Mouse (Mus musculus): ENCODE measurements around the gene Asprv1. TPM values are rescaled to one million over a fixed set of nuclear protein-coding genes. Genes with fewer than 3 reads are reported as not detected.

The Asprv1 gene
- 4.4 and 4.6 TPM in 2 replicates for polyA plus RNA-seq (2015; fragmentation: Nextera tagmentation; extraction: Ambion mirVana)

DNA sequence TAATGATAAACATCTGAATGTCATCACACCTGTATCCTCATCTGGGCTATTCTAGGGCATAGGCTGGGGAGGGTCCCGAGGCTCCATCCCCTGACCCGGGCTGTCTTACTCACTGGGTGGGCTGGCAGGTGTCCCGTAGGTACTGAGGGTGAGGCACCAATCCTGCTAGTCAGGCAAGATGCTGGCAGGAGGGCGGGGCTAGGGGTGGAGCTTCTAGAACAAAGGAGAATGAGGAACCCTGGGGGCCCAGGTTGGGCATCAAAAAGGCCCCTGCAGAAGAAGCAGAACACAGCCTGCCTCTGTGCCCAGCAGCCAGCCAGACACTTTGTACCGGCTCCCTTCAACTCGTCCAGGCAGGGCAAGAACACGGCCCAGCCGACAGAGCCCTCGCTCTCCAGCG lies at the start of gene Asprv1:
Gene Asprv1, plus strand, starts transcription at position 219 of the 400 bp plus-strand sequence.
- DNase-seq (ENCODE audit: low spot score) = no peak

DNA sequence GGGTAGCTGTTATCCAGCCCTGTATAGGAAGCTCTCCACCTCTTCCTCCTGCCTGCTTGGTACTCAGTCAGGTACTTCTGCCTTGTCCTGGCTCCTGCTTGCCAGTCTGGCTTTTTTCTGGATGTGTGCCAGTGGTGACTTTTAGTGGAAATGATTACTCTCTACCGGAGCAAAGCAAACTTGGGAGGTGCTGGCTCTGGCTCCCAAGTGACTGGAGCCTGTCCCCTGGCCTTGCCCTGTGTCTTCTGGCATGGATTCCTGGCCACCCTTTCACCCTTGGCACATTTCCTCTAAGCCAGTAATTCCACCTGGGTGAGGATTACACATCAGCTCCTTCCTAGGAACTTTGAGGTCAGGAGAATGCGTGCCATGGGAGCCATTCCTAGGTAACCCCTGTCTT lies 49.6 kb upstream of the Asprv1 start:
- no peak for TF ChIP-seq EP300 (IDR thresholded peaks at IDR 0.05)
- no peak for TF ChIP-seq CTCF (IDR thresholded peaks at IDR 0.05)
- Histone ChIP-seq H3K4me3 (ENCODE audit: low read depth, low read length) (no peak overlapping the region), H3K27me3 (replicated peaks; ENCODE audit: insufficient read depth, low read length) (no peaks in the 10 kb centered on the region), H3K4me2 (replicated peaks; ENCODE audit: low read depth, low read length) (no peak overlapping the region), H3K9me3 (ENCODE audit: low read length) (no peaks in the 10 kb centered on the region), H3K36me3 (ENCODE audit: insufficient read depth, low read length) (no peaks in the 10 kb centered on the region), H3K27ac (ENCODE audit: low read length) (peak overlapping the region; percentile 26), H3K4me1 (ENCODE audit: insufficient read depth, low read depth, low read length) (peaks cover 8% of the 10 kb centered on the region; the same call in 1 of the 2 replicates), H3K9ac (replicated peaks; ENCODE audit: low read depth) (no peak overlapping the region)
- DNase-seq (ENCODE audit: low spot score) (peak; percentile 58), ATAC-seq (peak; percentile 49)
- 47% methylated on average over 2 of the region's 2 CpGs for WGBS

More for the DNA sequence above, at the start of gene Asprv1:
- no peaks in the 10 kb centered on the region for H3K27me3 ChIP-seq (replicated peaks; ENCODE audit: insufficient read depth, low read length)
- H3K9me3 ChIP-seq (ENCODE audit: low read length) = no peaks in the 10 kb centered on the region
- no peak within 1 kb of the TSS for H3K9ac ChIP-seq (replicated peaks; ENCODE audit: low read depth)
- H3K4me2 ChIP-seq (replicated peaks; ENCODE audit: low read depth, low read length) = no peak within 1 kb of the TSS
- no peaks in the 10 kb centered on the region for H3K36me3 ChIP-seq (ENCODE audit: insufficient read depth, low read length)
- no peak within 1 kb of the TSS for H3K4me3 ChIP-seq (ENCODE audit: low read depth, low read length)
- no peaks in the 10 kb centered on the region for H3K4me1 ChIP-seq (ENCODE audit: insufficient read depth, low read depth, low read length)
- no peak for ATAC-seq
- TF ChIP-seq CTCF (IDR thresholded peaks at IDR 0.05) (no peak), EP300 (IDR thresholded peaks at IDR 0.05) (no peak)
- 60% methylated on average over 10 of the region's 10 CpGs for WGBS
- no peak within 1 kb of the TSS for H3K27ac ChIP-seq (ENCODE audit: low read length)

DNA sequence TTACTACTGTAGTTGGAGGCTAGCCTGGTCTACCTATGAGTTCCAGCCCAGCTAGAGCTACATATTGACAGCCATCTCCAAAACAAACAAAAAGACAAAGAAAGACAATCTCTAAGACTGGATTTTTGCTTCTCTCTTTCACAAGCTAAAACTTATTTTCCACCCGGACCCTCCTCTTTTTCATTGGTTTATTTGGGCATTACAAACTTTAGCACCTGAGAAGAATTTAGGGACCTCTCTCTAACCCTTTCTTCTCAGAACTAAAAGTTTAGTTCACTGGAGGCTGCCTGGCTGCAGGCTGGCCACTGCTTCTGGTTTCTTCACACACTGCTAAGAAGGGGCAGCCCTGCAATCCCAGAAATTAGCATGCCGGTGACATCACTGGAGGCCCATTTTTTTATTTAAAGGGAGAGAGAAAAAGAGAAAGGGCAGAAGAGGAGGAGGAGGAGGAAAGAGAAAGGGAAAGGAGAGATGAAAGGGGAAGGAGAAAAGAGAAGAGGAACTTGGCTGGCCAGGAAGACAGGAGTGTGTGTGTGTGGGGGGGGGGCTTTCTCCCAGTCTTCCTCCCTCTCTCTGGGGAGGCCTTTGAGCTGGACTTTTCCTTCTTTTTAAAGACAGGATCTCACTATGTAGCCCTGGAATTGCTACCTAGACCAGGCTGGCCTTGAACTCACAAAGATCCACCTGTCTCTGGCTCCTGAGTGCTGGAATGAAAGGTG lies 48.7 kb upstream of the Asprv1 start:
- peak; percentile 71 for DNase-seq (ENCODE audit: low spot score)
- TF ChIP-seq EP300 (IDR thresholded peaks at IDR 0.05) = no peak
- no peak for TF ChIP-seq CTCF (IDR thresholded peaks at IDR 0.05)
- Histone ChIP-seq H3K4me1 (ENCODE audit: insufficient read depth, low read depth, low read length) (peaks cover 13% of the 10 kb centered on the region; the same call in 1 of the 2 replicates), H3K27me3 (replicated peaks; ENCODE audit: insufficient read depth, low read length) (no peaks in the 10 kb centered on the region), H3K27ac (ENCODE audit: low read length) (peak overlapping the region; percentile 26), H3K4me2 (replicated peaks; ENCODE audit: low read depth, low read length) (no peak overlapping the region), H3K4me3 (ENCODE audit: low read depth, low read length) (no peak overlapping the region), H3K36me3 (ENCODE audit: insufficient read depth, low read length) (no peaks in the 10 kb centered on the region), H3K9me3 (ENCODE audit: low read length) (no peaks in the 10 kb centered on the region), H3K9ac (replicated peaks; ENCODE audit: low read depth) (no peak overlapping the region)
- ATAC-seq = peak; percentile 59; the same call in 1 of the 2 replicates
- WGBS = 59% methylated on average over 2 of the region's 2 CpGs

DNA sequence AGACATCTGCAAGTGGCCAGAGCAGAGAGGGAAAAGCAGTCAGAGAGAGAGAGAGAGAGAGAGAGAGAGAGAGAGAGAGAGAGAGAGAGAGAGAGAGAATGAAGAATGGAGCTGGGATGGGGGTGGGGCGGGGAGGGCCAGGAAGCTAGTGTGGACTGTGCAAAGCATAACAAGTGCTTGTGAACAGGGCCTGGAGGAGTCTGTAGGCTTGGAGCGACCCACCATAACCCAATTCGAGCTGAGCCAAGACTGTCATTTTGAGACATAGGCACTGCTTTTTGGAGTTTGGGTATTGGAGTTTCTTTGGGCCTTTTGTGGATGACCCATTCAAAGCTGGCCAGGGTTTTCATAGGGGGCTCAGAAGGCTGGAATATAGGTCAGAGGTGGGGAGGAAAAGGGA lies 48.0 kb upstream of the Asprv1 start:
- TF ChIP-seq CTCF (IDR thresholded peaks at IDR 0.05) = no peak
- TF ChIP-seq EP300 (IDR thresholded peaks at IDR 0.05) = no peak
- H3K36me3 ChIP-seq (ENCODE audit: insufficient read depth, low read length) = no peaks in the 10 kb centered on the region
- H3K4me2 ChIP-seq (replicated peaks; ENCODE audit: low read depth, low read length) = no peak overlapping the region
- no peak overlapping the region for H3K27ac ChIP-seq (ENCODE audit: low read length)
- ATAC-seq (no peak), DNase-seq (ENCODE audit: low spot score) (no peak)
- 71% methylated on average over 3 of the region's 3 CpGs for WGBS
- no peak overlapping the region for H3K9ac ChIP-seq (replicated peaks; ENCODE audit: low read depth)
- H3K27me3 ChIP-seq (replicated peaks; ENCODE audit: insufficient read depth, low read length) = no peaks in the 10 kb centered on the region
- H3K4me3 ChIP-seq (ENCODE audit: low read depth, low read length) = no peak overlapping the region
- H3K9me3 ChIP-seq (ENCODE audit: low read length) = no peaks in the 10 kb centered on the region
- H3K4me1 ChIP-seq (ENCODE audit: insufficient read depth, low read depth, low read length) = peaks cover 20% of the 10 kb centered on the region; the same call in 1 of the 2 replicates

DNA sequence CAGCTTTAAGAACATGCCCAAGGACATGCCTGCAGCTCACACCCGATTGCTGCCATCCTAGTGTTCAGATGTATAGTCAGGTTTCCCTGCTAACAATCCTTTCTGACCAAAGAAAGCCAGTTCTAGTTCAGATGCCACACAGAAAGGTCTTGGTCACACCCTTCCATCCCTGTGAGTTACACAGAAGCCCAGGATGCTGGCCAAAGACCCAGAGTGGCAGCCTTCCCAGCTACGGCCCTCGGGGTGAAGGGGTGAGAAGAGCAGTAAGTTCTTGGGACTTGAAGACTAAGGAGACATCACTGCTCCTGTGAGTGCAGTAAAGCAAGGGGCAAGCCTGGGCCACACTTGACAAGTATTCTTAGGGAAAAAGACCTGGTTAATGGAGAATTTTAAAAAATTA lies 44.8 kb upstream of the Asprv1 start:
- TF ChIP-seq EP300 (IDR thresholded peaks at IDR 0.05) (no peak), CTCF (IDR thresholded peaks at IDR 0.05) (no peak)

DNA sequence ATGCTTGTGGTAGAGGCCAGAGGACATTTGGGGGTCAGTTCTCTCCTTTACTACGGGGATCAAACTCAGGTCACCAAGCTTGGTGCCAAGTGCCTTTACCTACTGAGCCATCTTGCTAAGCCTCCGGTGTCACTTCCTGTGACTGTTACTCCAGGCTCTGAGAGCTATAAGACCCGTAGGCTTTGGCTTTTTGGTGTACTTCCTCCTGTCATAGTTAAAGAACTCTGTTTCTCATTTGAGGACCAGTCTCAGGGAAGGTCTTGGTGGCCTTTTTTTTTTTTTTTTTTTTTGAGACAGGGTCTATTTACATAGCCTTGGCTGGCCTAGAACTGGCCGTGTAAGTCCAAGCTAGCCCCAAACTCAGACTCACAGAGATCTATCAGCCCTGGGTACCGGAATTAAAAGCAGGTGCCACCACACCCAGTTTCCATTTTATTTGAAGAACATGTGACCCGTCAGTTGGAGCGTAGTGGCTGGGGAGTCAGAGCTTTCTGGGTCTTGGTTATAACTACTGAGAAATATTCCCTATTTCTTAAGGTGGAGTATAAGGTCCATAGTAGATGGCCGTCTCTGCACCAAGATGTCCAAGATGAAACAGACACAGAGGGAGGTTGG lies 44.3 kb upstream of the Asprv1 start:
- TF ChIP-seq CTCF (IDR thresholded peaks at IDR 0.05) (no peak), EP300 (IDR thresholded peaks at IDR 0.05) (no peak)
- H3K27me3 ChIP-seq (replicated peaks; ENCODE audit: insufficient read depth, low read length) = no peaks in the 10 kb centered on the region
- peaks cover 15% of the 10 kb centered on the region; the same call in 1 of the 2 replicates for H3K4me1 ChIP-seq (ENCODE audit: insufficient read depth, low read depth, low read length)
- no peaks in the 10 kb centered on the region for H3K36me3 ChIP-seq (ENCODE audit: insufficient read depth, low read length)
- DNase-seq (ENCODE audit: low spot score) (no peak), ATAC-seq (no peak)
- H3K9ac ChIP-seq (replicated peaks; ENCODE audit: low read depth) = no peak overlapping the region
- H3K9me3 ChIP-seq (ENCODE audit: low read length) = no peaks in the 10 kb centered on the region
- H3K27ac ChIP-seq (ENCODE audit: low read length) = peak overlapping the region; percentile 92
- H3K4me2 ChIP-seq (replicated peaks; ENCODE audit: low read depth, low read length) = no peak overlapping the region
- 76% methylated on average over 8 of the region's 8 CpGs for WGBS
- H3K4me3 ChIP-seq (ENCODE audit: low read depth, low read length) = no peak overlapping the region

More for the DNA sequence above, 44.8 kb upstream of the Asprv1 start:
- Histone ChIP-seq H3K27me3 (replicated peaks; ENCODE audit: insufficient read depth, low read length) (no peaks in the 10 kb centered on the region), H3K9ac (replicated peaks; ENCODE audit: low read depth) (no peak overlapping the region), H3K4me2 (replicated peaks; ENCODE audit: low read depth, low read length) (no peak overlapping the region), H3K9me3 (ENCODE audit: low read length) (no peaks in the 10 kb centered on the region), H3K4me1 (ENCODE audit: insufficient read depth, low read depth, low read length) (peaks cover 21% of the 10 kb centered on the region; the same call in 1 of the 2 replicates), H3K4me3 (ENCODE audit: low read depth, low read length) (no peak overlapping the region), H3K27ac (ENCODE audit: low read length) (no peak overlapping the region), H3K36me3 (ENCODE audit: insufficient read depth, low read length) (no peaks in the 10 kb centered on the region)
- ATAC-seq = no peak
- WGBS = 91% methylated on average over 3 of the region's 3 CpGs
- DNase-seq (ENCODE audit: low spot score) = no peak

Data from lung, postnatal 0 days (tissue).